Mouse (Mus musculus): ENCODE data around the gene Mks1.

- no peak for TF ChIP-seq CTCF (IDR thresholded peaks at IDR 0.05; ENCODE audit: low read depth)
- TF ChIP-seq EP300 (IDR thresholded peaks at IDR 0.05; ENCODE audit: low read depth) = no peak
Observed at GRCm38 (mm10) chr11:87892168-87892567, 39.2 kb downstream of the Mks1 start, which contains the start of gene Olfr462.
